Mouse (Mus musculus) lung, adult 2 months (tissue): ENCODE measurements at regions not wholly inside any gene's neighbourhood (a gene's known extent, or its start where the extent isn't known, plus 50 kb on each side); places are given as distances from the start of the nearest gene placed in this dataset.

ENCODE experiments used
- DNase-seq: peaks from one replicate; pipeline ENCODE4 v3.0.0; 2022
- H3K4me1 ChIP-seq: fragments of 200-500 bp; 2 replicates; pipeline ENCODE4 v1.6.1; 2011; ENCODE audit warnings: low read length; ENCODE audit not compliant: control insufficient read depth, insufficient read depth
- H3K4me3 ChIP-seq: fragments of 200-500 bp; replicated peaks from 2 replicates; pipeline ENCODE3; 2011; ENCODE audit warnings: low read depth, mild to moderate bottlenecking, control low read depth, low read length; ENCODE audit errors: extremely low read depth
- CTCF ChIP-seq: fragments of 200-500 bp; IDR thresholded peaks from 2 replicates; pipeline ENCODE4 v1.5.1; 2011; ENCODE audit warnings: mild to moderate bottlenecking, low read length, control low read depth; ENCODE audit not compliant: insufficient read depth
- POLR2A ChIP-seq: fragments of 200-500 bp; IDR thresholded peaks from 2 replicates; pipeline ENCODE4 v1.6.1; 2011; ENCODE audit warnings: low read depth, mild to moderate bottlenecking, control low read depth, low read length, borderline replicate concordance; ENCODE audit errors: extremely low read depth
- WGBS: fragments of 180-500 bp; shearing (Covaris S2); methylation state at CpG from one replicate; pipeline ENCODE4 v1.1.7; 2018; 5-methylcytosine and 5-hydroxymethylcytosine counted together

DNA sequence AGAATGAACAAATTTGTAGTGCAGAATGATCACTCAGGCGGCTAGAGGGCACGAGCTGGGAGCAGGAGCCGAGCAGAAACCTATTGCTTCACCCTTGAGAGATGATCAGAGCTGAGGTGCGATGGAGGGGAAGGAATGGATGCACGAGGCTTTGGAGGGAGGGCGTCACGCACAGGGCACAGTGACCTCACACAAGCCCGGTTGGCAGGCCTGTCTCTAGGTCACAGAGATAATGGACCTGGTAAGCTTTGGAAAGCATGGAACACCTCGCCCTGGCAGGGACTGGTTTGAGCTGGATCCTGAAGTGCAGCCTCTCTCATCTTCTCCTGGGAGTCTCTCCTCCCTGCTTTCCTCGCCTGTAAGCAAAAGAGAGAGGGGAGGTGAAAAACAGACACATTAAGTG lies 273.4 kb upstream of the Zmiz1 start:
- no peak for TF ChIP-seq CTCF
- TF ChIP-seq POLR2A, result no peak
- no peak for DNase-seq

DNA sequence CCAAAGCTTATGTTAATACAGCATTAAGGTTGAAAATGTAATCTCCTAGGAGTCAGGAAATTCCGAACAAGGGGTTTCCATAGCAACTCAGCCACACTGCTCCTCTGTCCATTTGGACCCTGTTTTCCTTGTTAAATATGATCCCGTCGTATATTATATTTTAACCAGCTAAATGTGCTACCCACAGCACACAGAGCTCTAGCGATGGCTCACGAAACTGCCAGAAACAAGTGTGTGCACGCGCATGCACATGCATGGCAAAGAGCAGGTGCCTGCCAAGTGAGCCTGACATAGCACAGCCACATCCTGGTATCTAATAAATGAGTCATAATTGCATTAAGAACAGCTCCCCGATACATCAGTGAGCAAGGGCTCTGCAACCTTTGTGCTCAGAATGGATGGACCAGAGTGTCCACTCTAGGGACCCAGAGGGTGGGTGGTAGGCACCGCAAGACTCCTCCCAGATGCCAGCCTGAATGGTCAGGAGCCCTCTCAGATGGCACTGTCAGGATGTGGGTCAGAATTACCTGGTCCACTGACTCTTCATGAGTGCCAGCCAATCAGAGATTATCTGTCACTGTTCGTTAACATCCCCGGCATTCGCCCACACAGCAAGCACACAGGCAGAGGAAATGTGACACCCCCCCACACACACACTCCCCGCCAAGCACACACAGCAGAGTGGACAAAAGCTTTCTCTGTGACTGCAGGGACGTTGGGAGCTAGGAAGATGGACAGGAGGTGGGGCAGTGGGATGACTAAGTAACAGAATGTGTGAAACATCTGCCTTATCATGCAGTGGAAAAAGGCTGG lies 272.8 kb upstream of the Zmiz1 start:
- no peak for DNase-seq
- Histone ChIP-seq H3K4me1 (peaks cover 2% of the 10 kb centered on the region; the same call in 1 of the 2 replicates), H3K4me3 (no peak overlapping the region)
- TF ChIP-seq CTCF, result no peak
- TF ChIP-seq POLR2A, result no peak
- WGBS, result 50% methylated on average over 14 of the region's 14 CpGs

More for the DNA sequence above, 273.4 kb upstream of the Zmiz1 start:
- 65% methylated on average over 10 of the region's 10 CpGs for WGBS
- peaks cover 2% of the 10 kb centered on the region; the same call in 1 of the 2 replicates for H3K4me1 ChIP-seq
- no peak overlapping the region for H3K4me3 ChIP-seq

DNA sequence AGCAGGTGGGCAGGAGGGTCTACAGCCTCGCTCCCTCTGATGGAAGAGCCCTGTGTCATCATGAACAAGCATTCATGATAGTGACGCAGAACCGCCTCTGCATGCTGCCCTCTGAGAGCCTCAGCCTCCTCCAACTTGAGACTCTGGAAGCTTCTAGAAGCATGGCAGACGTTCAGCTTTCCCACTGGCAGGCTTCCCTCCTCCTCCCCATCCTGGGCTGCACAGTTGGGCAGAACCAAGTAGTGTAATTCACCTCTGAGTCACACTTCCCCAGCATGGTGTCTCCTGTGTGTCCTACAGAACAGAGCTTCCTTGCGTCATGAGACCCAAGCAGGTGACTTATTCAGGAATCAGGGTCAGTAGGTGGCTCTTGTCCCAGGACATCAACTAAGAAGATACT lies 271.3 kb upstream of the Zmiz1 start:
- TF ChIP-seq CTCF (no peak), POLR2A (no peak)
- no peak for DNase-seq
- Histone ChIP-seq H3K4me1 (peaks cover 2% of the 10 kb centered on the region; the same call in 1 of the 2 replicates), H3K4me3 (no peak overlapping the region)
- 82% methylated on average over 5 of the region's 5 CpGs for WGBS

DNA sequence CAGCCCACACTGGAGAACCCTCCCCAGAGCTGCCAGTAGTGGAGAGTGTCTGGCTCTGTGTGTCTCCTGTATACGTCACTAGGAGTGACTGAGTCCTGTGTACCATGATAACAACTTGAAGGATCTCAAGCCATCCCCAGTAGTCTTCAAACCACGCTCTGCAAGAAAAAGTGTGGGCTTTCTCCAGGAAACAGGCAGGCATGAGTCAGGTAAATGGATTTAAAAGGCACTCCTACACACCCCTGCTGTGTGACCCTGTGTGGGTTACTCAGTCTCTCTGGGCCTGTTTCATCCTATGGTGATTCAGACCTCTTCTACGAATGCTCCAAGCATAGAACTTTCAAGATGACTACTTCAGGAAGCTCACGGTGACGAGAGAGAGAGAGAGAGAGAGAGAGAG lies 269.7 kb upstream of the Zmiz1 start:
- Histone ChIP-seq H3K4me3 (no peak overlapping the region), H3K4me1 (peaks cover 2% of the 10 kb centered on the region; the same call in 1 of the 2 replicates)
- no peak for TF ChIP-seq CTCF
- no peak for TF ChIP-seq POLR2A
- DNase-seq, result no peak
- WGBS, result 76% methylated on average over 5 of the region's 5 CpGs

DNA sequence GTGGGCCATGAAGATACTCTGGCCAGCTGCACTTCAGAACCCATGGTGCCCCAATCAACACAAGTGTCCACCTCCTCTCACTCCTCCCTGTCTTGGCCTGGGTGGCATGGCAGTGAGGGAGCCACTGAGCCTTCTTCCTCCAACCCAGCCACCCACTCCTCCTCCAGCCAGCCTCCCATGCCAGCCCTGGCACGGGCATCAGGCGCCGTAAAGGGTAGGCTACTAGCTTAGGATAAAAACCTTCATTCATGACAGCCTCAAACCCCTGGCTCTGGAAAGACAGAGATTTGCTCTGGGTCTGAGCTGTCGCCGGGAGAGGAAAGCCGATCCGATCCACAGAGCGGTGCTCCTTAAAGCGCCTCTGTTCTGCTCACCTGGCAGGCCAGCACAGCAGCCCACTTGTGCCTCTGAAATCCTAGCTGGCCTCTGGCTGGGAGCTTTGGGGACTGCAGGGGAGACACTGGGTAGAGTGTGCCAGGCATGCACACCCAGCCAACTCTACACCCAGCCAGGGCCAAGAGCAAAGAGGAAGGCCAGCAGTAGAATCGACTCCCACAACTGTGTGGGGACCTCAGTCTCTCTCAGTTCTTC lies 268.2 kb upstream of the Zmiz1 start:
- WGBS, result 90% methylated on average over 10 of the region's 10 CpGs
- Histone ChIP-seq H3K4me3 (no peak overlapping the region), H3K4me1 (peaks cover 2% of the 10 kb centered on the region; the same call in 1 of the 2 replicates)
- TF ChIP-seq POLR2A (no peak), CTCF (no peak)
- no peak for DNase-seq

DNA sequence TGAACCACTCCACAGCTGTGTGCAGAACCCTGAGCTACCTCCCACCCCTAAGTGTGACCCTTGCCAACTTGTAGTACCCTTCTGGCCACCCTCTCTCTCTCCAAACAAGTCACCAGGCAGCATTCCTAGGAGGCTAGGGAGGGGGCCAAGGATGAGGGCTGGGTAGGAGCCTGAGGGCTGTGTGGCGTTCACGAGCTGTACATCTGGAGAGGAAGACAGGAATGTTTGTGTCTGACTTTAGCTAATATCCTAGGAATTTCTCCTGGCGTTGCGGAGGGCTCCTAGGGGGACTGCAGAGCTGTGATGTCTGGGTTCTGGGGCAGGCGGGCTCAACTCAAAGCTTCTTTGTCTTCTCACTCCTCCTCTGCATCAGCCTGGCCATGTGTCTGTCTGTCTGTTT lies 262.2 kb upstream of the Zmiz1 start:
- TF ChIP-seq CTCF, result no peak
- Histone ChIP-seq H3K4me3 (no peak overlapping the region), H3K4me1 (0 out of 2 replicates have a peak, but pooled peaks cover 3% of the 10 kb centered on the region)
- DNase-seq, result no peak
- WGBS, result 43% methylated on average over 5 of the region's 5 CpGs

DNA sequence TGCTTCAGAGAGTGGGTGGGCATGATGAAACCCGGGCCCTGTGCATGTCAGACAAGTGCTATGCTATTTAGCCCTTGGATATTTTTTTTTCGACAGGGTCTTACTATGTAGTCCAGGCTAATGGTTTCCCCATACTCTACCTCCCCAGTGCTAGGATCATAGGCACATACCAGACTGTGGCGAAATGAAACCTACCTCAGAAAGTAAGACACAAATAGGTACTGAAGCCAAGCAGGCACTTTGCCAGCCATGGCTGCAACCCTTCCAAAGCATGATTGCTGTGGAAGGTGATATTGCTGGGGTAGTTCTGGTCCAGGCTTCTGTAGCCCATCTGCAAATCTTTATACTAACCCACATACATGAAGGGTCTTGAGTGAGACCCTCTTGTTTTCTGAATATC lies 259.1 kb upstream of the Zmiz1 start:
- Histone ChIP-seq H3K4me1 (0 out of 2 replicates have a peak, but pooled peaks cover 3% of the 10 kb centered on the region), H3K4me3 (no peak overlapping the region)
- 82% methylated on average over 3 of the region's 3 CpGs for WGBS
- TF ChIP-seq POLR2A (no peak), CTCF (no peak)
- DNase-seq, result no peak

DNA sequence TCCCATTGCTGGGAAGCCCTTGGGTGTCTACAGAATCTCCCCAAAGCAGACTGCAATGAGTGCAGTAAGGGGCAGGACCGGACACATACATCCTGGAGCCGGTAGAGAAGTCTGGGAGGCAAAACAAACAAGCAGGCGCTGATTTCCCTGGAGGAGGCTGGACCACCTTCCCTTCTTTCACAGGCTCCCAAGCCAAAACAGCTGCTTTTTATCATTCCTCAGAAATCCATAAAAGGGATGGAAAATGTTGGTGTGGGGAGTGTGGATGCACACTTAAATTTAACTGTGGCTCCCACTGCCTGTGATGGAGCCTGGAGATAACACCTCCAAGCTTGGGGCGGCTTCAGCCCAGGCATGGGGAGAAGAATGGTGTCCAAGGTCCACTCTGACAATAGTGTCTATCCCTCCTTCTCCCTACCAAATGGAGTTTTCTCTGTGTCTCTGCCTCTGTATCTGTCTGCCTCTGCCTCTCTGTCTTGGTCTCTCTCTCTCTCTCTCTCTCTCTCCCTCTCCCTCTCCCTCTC lies 258.3 kb upstream of the Zmiz1 start:
- TF ChIP-seq POLR2A (no peak), CTCF (no peak)
- DNase-seq, result no peak
- H3K4me1 ChIP-seq, result 0 out of 2 replicates have a peak, but pooled peaks cover 3% of the 10 kb centered on the region
- H3K4me3 ChIP-seq, result no peak overlapping the region
- WGBS, result 47% methylated on average over 4 of the region's 4 CpGs

DNA sequence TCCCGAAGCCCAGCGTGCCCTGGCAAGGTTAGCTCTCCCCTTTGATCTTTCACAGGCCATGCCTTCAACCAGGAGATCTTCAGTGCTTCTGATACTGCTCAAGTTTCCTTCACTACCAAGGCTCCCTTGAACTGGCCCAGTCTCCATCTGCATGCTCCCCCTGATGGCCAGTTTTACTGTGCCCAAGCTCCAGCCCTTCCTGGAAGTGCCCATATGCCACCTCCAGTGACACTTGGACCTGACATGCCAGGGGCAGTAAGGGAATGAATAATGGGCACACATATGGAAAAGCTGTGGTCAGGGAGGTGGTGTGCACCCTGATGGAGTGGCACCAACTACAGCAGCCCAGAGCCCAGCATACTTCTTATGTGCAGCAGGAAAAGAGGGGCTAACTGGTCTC lies 256.7 kb upstream of the Zmiz1 start:
- WGBS, result 63% methylated on average over 2 of the region's 2 CpGs
- Histone ChIP-seq H3K4me3 (no peak overlapping the region), H3K4me1 (0 out of 2 replicates have a peak, but pooled peaks cover 3% of the 10 kb centered on the region)
- TF ChIP-seq POLR2A (no peak), CTCF (0 out of 2 replicates have a peak, but pooled peaks have one; percentile 4)
- no peak for DNase-seq
